Comparison of ENCODE assay signal across 20 mouse cellular contexts in the genomic region with DNA sequence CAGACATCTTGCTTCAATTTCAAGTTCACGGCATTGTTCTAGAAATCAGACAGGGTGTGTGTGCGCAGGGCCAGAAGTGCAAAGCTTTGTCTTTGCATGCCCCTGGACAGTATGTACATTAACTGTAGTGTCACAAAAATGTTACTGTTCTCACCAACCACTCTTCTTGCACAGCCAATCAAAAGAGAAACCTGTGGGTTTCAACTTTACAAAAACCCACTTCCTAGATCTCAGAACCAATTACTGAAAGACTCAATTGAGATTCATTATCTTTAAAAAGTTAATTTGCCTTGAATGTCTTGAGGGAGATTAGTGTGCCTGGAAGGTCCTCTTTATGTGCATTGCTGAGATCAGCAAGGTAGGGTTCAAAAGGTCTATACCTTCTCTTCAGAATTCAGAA.
DNase-seq lines count a peak whose midpoint lies in the region; ATAC-seq and TF ChIP-seq lines count a peak whose summit lies in the region.
"Had no signal": no experiment of that assay in that cellular context is flagged by ENCODE, and none has a peak within 500 bp of the region (broad histone marks: within the 10 kb centered on the region; RNA-seq: fewer than 3 reads in every experiment).

No protein-coding gene starts in this region.

- no peak overlapping the region for H3K9ac ChIP-seq in CH12.LX (ENCODE audit: insufficient read depth, low read depth)
- no peak overlapping the region for H3K9ac ChIP-seq in lung, postnatal 0 days (replicated peaks; ENCODE audit: low read depth)
- H3K9ac ChIP-seq: embryonic facial prominence, embryonic 13.5 days; forebrain, embryonic 12.5 days; heart, embryonic 15.5 days; hindbrain, embryonic 14.5 days had no signal

- TF ChIP-seq CTCF in spleen, adult 2 months (IDR thresholded peaks at IDR 0.05; ENCODE audit: extremely low read depth, insufficient read depth, insufficient read length, insufficient replicate concordance) = no peak
- no peak for TF ChIP-seq CTCF in CH12.LX (conservative IDR thresholded peaks at IDR 0.05 in 1 of 2, IDR thresholded peaks at IDR 0.05 in 1 of 2; ENCODE audit: low read depth in 2 of 2, low read length in 2 of 2)
- no peak for TF ChIP-seq CTCF in lung, postnatal 0 days (IDR thresholded peaks at IDR 0.05)

- dilution Hi-C loops in CH12.LX (cut with MboI; ENCODE audit: extremely low pct_ligation_motif_present, extremely low pct_unique_long_range_greater_than_20kb, low sequenced_read_pairs) = no loop called here

- H3K36me3 ChIP-seq in spleen, adult 2 months (ENCODE audit: control insufficient read depth, insufficient read depth, low read length) = no peaks in the 10 kb centered on the region
- no peaks in the 10 kb centered on the region for H3K36me3 ChIP-seq in CH12.LX (replicated peaks in 1 of 2; ENCODE audit: control insufficient read depth in 1 of 2, insufficient read depth in 1 of 2, low read length in 1 of 2)
- no peaks in the 10 kb centered on the region for H3K36me3 ChIP-seq in lung, postnatal 0 days (ENCODE audit: insufficient read depth, low read length)
- H3K36me3 ChIP-seq: embryonic facial prominence, embryonic 13.5 days; forebrain, embryonic 12.5 days; heart, embryonic 10.5 days; heart, embryonic 15.5 days had no signal

- ATAC-seq in inflammation-experienced regulatory T-cells, adult 6 months = peak; percentile 40
- ATAC-seq in monocyte, adult 5-6 weeks (replicated peaks; ENCODE audit: insufficient number of reproducible peaks, low FRiP score, low TSS enrichment, poor library complexity, severe bottlenecking) = no peak
- no peak for ATAC-seq in lung, postnatal 0 days
- ATAC-seq: forebrain, embryonic 16.5 days; intestine, postnatal 0 days had no signal

- TF ChIP-seq POLR2A in spleen, adult 2 months (IDR thresholded peaks at IDR 0.05; ENCODE audit: low read depth, low read length) = no peak
- TF ChIP-seq POLR2A in CH12.LX (IDR thresholded peaks at IDR 0.05; ENCODE audit: low read depth, low read length) = no peak

- H3K4me1 ChIP-seq in spleen, adult 2 months (ENCODE audit: control insufficient read depth, insufficient read depth, insufficient read length) = peaks cover 43% of the 10 kb centered on the region
- peaks cover 25 to 74% of the 10 kb centered on the region in 2 experiments for H3K4me1 ChIP-seq in CH12.LX (ENCODE audit: control insufficient read depth in 1 of 2, insufficient read depth in 2 of 2)
- H3K4me1 ChIP-seq in lung, postnatal 0 days (ENCODE audit: insufficient read depth, low read depth, low read length) = no peaks in the 10 kb centered on the region; the same call in 1 of the 2 replicates

- no peaks in the 10 kb centered on the region for H3K79me2 ChIP-seq in CH12.LX (replicated peaks; ENCODE audit: control insufficient read depth, extremely low read depth, insufficient read depth, poor library complexity, severe bottlenecking)

- H3K9me3 ChIP-seq in CH12.LX (replicated peaks; ENCODE audit: low read length) = peaks cover 13% of the 10 kb centered on the region
- H3K9me3 ChIP-seq in lung, postnatal 0 days (ENCODE audit: low read length) = no peaks in the 10 kb centered on the region
- H3K9me3 ChIP-seq: embryonic facial prominence, embryonic 13.5 days; forebrain, embryonic 12.5 days; heart, embryonic 10.5 days; heart, embryonic 15.5 days had no signal

- peak overlapping the region; percentile 77 for H3K27ac ChIP-seq in spleen, adult 2 months (ENCODE audit: insufficient read depth, low read length)
- H3K27ac ChIP-seq in CH12.LX (ENCODE audit: insufficient read depth, low read depth) = peak overlapping the region; percentile 91
- no peak overlapping the region for H3K27ac ChIP-seq in lung, postnatal 0 days (ENCODE audit: low read length)
- H3K27ac ChIP-seq: embryonic facial prominence, embryonic 13.5 days; forebrain, embryonic 12.5 days; heart, embryonic 10.5 days had no signal

- H3K27me3 ChIP-seq in spleen, adult 2 months (ENCODE audit: control insufficient read depth, insufficient read depth, low read length) = no peaks in the 10 kb centered on the region
- H3K27me3 ChIP-seq in CH12.LX (replicated peaks) = no peaks in the 10 kb centered on the region
- H3K27me3 ChIP-seq in lung, postnatal 0 days (replicated peaks; ENCODE audit: insufficient read depth, low read length) = no peaks in the 10 kb centered on the region
- H3K27me3 ChIP-seq: embryonic facial prominence, embryonic 13.5 days; heart, embryonic 15.5 days had no signal

- TF ChIP-seq EP300 in CH12.LX (IDR thresholded peaks at IDR 0.05; ENCODE audit: low read length) = no peak
- no peak for TF ChIP-seq EP300 in lung, postnatal 0 days (IDR thresholded peaks at IDR 0.05)

- TF ChIP-seq RAD21 in CH12.LX (IDR thresholded peaks at IDR 0.05; ENCODE audit: low read depth, low read length) = no peak

- H3K4me3 ChIP-seq in spleen, adult 2 months (ENCODE audit: extremely low read depth, insufficient read depth, insufficient read length) = no peak overlapping the region
- H3K4me3 ChIP-seq in CH12.LX (replicated peaks in 1 of 3; ENCODE audit: low read depth in 2 of 3, low read length in 2 of 3, poor library complexity in 1 of 3) = no peak overlapping the region
- no peak overlapping the region for H3K4me3 ChIP-seq in lung, postnatal 0 days (ENCODE audit: low read depth, low read length)
- H3K4me3 ChIP-seq: embryonic facial prominence, embryonic 13.5 days; forebrain, embryonic 12.5 days; heart, embryonic 10.5 days; heart, embryonic 15.5 days had no signal

- no peak for DNase-seq in spleen, adult 2 months (ENCODE audit: low read depth in 1 of 2, low spot score in 2 of 2)
- DNase-seq in spleen, postnatal 4 days (ENCODE audit: low spot score in 2 of 2) = no peak
- DNase-seq in CH12.LX (ENCODE audit: extremely low read depth) = no peak
- no peak for DNase-seq in lung, postnatal 0 days (ENCODE audit: low spot score)
- DNase-seq in spleen, postnatal 10 days (ENCODE audit: low spot score in 2 of 2) = no peak
- DNase-seq: adrenal gland, adult 8-10 months; cerebellum, adult 11-12 months; cerebellum, adult 9-10 months; cerebellum, postnatal 36 days; gastrocnemius, postnatal 14 days; heart, postnatal 14 days had no signal

- no peak overlapping the region; the same call in 1 of the 2 replicates for H3K4me2 ChIP-seq in CH12.LX (ENCODE audit: insufficient read depth, low read depth, poor library complexity, severe bottlenecking)
- no peak overlapping the region for H3K4me2 ChIP-seq in lung, postnatal 0 days (replicated peaks; ENCODE audit: low read depth, low read length)
- H3K4me2 ChIP-seq: embryonic facial prominence, embryonic 13.5 days; forebrain, embryonic 12.5 days; heart, embryonic 15.5 days; hindbrain, embryonic 14.5 days had no signal

- 69% methylated on average over 2 of the region's 2 CpGs for WGBS in spleen, adult 2 months
- 81% methylated on average over 2 of the region's 2 CpGs for WGBS in lung, postnatal 0 days

- in situ Hi-C loops in CH12.LX (cut with MboI; ENCODE audit: low pct_ligation_motif_present, low pct_unique_long_range_greater_than_20kb, low sequenced_read_pairs) = loop anchor here (5.0 kb wide), 1 partner anchor 54 kb away; no protein-coding TSS in a partner anchor

TF ChIP-seq in CH12.LX, 34 proteins besides CTCF, POLR2A, EP300 and RAD21:
- TF ChIP-seq ELF1 (IDR thresholded peaks at IDR 0.05; ENCODE audit: low read depth, low read length) (0 out of 2 replicates have a peak, but pooled peaks have one; percentile 9), SMC3 (IDR thresholded peaks at IDR 0.05; ENCODE audit: low read depth, low read length) (no peak), IRF4 (IDR thresholded peaks at IDR 0.05; ENCODE audit: low read depth, low read length) (no peak)
